Mouse (Mus musculus): Measurements from ENCODE around the gene Immt.
"Not testable (repeated sequence)": the region's sequence is repeated elsewhere in the genome, so short reads cannot be mapped to it uniquely, and the experiment has no call there.

Gene Immt

GRCm38 (mm10) chr6:71830690-71831580, at the start of gene Immt:
Gene Immt (plus strand): TSS chr6:71831331.
- peak; percentile 94 for DNase-seq

DNA sequence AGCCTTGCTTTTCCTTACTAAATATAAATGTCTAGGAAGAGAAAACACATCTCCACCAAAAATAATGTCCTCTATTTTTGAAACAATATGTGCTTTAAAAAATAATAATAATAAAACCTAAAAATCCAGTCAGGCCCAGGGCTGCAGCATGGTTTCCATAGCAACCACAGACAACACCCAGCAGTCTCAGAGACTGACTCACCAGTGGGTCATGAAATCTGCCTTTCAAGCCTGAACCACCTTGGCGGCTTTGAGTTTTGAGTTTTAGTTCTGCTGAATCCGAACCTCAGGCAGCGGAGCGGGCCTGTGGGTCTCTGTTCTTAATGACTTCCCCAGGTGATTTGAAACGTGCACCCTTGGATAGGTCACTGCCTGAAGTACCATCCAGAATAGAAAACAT, 48.0 kb upstream of the Immt start:
- DNase-seq = no peak

DNA sequence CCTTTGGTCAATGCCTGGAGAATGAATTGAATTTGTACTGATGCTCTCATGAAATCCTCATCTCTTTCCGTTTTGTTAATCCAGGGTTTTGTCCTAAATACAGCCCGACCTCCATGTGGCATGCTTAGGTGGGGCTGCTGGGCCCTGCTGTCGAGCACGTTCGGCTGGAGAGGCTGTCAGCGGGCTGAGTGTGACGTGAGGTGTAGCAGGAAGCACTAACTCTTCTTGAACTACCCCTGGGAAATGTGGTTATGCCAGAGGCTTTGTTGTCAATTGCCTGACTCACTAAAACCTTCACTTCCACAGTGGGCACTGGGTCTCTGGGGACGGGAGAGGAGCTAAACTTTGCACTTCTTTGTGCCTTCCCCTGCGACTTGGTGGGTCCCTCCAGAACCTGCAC, 42.8 kb upstream of the Immt start:
- DNase-seq = peak; percentile 25

DNA sequence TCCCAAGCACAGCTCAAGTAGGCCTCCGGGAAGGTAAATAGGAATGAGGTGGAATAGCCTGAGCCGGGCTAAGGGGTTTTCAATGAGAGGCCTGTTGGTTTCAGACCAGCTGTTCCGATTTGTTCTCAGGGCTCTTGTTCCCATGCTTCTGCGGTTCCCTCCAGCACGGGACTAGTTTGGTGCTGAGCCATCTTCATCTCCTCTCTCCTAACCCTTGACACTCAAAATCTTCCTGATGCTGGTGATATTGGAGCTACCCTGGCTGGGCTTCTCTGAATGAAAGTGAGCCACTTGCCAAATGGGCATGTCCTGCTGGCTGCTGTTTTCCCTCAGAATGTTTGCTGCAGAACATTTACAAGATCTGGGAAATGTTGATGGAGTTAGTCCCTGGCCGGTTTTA, 39.4 kb upstream of the Immt start:
- no peak for DNase-seq

DNA sequence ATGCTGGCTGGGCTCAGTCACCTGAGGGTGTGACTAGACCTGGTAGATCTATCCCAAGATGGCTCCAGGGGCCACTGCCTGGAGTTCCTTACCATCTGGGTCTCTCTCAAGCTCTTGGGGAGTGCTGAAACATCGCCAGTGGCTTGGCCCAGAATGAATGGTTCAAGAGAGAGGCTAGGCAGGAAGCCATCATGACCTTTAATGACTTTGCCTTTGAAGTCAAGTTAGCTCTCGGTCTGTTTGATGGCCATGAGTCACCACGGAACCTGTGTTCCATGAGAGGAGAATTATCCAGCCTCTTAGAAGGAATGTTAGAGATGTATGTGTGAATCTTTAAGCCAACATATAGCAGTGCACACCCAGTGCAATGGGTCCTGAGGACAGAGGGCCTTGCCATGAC, 31.7 kb upstream of the Immt start:
- no peak for DNase-seq

GRCm38 (mm10) chr6:71801011-71801713, 30.0 kb upstream of the Immt start:
- no peak for DNase-seq

- no peak for DNase-seq
Observed at GRCm38 (mm10) chr6:71801714-71802094, 29.4 kb upstream of the Immt start.

- no peak for DNase-seq
Observed at GRCm38 (mm10) chr6:71803609-71804008, 27.5 kb upstream of the Immt start.

- peak; percentile 69 for DNase-seq
Observed at GRCm38 (mm10) chr6:71804061-71804829, 26.9 kb upstream of the Immt start.

DNA sequence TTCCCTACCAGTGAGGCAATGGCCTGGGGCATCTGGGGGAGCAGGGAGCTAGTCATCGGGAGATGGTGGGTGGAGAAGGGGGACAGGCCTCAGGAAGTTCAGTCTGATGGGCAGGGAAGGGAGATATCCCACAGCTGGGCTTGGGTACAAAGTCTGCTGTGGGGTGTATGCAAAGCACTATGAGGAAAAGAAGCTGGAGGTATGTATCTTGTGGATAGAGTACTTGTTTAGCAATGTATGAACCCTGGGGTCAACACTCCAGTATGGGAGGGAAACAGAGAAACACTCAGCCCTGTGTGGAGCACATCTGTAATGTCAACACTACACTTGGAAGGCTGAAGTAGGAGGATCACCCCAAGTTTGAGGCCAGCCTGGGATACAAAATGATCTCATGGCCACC, 24.4 kb upstream of the Immt start:
- DNase-seq = no peak

- DNase-seq = no peak
Observed at GRCm38 (mm10) chr6:71809890-71810289, 21.2 kb upstream of the Immt start.

- no peak for DNase-seq
Observed at GRCm38 (mm10) chr6:71812820-71813219, 18.3 kb upstream of the Immt start.

GRCm38 (mm10) chr6:71819764-71820292, 11.3 kb upstream of the Immt start:
- no peak for DNase-seq

GRCm38 (mm10) chr6:71823085-71823484, 8.0 kb upstream of the Immt start:
- no peak for DNase-seq

DNA sequence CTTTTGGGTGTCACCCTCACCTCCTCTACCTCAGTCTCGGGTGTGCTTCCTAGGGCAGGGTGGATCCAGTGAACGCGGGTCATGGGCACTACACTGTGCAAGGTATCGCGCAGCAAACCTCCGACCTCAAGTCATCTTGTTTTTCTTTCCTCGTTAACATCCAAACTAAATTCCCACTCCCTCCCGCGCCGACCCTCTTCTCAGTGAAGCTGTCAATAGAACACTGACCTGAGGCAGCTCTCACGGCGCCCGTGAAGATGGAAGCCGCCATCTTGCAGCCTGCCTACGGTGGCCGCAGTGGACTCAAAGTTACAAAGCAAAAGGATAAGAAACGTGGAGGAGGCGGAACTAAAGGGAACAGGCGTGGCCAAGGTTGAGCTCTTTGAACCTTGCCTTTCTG, 7.6 kb upstream of the Immt start:
- peak; percentile 88 for DNase-seq

- DNase-seq = no peak
Observed at GRCm38 (mm10) chr6:71823961-71824360, 7.2 kb upstream of the Immt start.

DNA sequence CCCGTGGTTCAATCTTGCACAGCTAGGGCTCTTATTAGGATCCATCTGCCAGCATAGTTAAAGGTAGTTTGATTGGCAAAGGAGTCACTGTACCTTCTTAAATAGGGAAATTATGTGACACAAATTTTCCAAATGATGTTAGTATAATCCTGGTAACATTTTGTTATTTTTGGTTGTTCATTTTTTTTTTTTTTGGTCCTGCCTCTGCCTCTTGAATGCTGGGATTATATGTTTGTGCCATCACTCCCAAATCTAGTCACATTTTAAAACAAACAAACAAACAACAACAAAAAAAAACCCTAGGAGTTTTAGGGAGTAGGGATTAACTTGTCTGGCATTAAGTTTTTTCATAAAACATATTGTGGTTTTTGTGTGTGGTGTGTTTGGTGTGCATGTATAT, 4.3 kb upstream of the Immt start, which contains the start of gene Mrpl35:
Gene Mrpl35, minus strand, starts transcription at position 101 of the 400 bp plus-strand sequence.
- DNase-seq = no peak

GRCm38 (mm10) chr6:71829768-71830167, 1.4 kb upstream of the Immt start:
- no peak for DNase-seq

DNA sequence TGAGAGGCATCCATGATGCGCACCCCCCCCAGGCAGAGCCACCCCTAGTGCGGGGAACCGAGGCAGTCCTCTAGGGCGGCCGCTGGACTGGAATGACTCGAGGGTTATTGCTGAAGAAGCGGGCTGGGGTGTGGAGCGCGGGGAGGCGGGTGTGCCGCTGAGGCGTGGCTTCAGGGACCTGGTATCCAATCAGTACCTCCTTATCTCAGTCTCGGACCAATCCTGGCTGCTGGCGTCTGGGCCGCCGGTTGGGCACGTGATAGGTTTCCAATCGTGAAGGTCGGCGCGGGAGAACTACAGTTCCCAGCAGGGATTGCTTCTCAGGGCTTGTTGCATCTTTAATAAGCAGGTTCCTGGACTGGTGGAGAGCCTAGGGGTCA, 440 bp downstream of the Immt start:
- peak; percentile 91 for DNase-seq

DNA sequence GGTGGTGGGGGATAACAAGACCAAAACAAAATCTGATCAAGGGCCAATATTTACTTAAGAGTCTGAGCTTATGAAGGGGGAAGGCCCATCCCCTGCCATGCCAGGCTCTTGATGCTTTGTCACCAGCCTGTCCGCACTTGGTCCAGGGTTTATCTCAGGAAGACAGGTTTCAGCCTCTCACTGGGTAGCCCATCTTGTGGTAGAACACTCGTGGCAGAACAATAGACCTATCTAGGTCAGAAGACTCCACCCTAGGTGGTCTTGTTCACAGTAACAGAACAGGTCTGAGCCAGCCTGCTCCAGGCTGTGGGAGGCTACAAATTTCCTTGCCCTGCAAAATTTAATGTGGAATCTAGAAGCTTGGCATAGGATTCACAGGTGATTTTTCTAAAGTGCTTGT, 5.7 kb downstream of the Immt start:
- no peak for DNase-seq

GRCm38 (mm10) chr6:71839815-71840214, 8.7 kb downstream of the Immt start:
- DNase-seq = no peak

DNA sequence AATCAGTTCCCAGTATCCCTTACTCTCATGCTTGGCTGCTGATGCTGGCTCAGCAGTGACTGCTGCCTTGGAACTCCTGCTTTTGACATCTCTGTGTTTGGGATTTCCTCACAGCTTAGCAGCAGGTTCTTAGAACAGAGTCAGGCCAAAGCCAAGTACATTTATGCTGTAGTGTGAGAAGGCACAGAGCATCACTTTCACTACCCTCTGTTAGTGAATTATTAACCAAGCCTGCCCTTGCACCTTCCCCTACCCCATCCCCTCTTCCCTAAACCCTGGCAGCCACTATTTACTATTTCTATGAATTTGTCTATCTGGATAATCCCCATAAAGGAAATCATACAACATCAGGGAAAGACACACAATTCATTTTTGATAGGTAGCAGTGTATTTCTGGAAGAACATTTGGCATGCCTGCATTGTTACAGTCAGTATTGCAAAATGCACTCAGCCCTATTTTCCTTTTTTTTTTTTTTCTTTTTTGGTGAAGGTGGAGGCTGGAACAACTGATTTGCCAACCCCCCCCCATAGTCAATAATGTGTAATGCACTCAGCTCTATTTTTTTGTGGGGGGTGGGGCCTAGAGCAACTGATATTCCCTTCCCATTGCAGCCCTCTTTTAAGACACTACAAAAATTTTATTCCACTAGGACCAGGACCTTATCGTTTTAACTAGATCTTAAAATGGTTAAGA, 9.6 kb downstream of the Immt start:
- DNase-seq = no peak

DNA sequence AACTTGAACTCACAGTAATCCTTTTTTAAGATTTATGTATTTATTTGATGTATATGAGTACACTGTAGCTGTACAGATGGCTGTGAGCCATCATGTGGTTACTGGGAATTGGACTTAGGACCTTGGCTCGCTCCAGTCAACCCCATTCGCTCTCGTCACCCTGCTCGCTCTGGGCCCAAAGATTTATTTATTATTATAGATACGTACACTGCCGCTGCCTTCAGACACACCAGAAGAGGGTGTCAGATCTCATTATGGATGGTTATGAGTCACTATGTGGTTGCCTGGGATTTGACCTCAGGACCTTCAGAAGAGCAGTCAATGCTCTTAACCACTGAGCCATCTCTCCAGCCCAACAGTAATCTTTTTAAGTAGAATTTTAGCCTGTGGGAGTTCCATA, 15.8 kb downstream of the Immt start:
- not testable (repeated sequence) for DNase-seq

Measured in thymus, postnatal 25 days (tissue).